8 mouse cellular contexts compared by ENCODE assay signal in the genomic region with DNA sequence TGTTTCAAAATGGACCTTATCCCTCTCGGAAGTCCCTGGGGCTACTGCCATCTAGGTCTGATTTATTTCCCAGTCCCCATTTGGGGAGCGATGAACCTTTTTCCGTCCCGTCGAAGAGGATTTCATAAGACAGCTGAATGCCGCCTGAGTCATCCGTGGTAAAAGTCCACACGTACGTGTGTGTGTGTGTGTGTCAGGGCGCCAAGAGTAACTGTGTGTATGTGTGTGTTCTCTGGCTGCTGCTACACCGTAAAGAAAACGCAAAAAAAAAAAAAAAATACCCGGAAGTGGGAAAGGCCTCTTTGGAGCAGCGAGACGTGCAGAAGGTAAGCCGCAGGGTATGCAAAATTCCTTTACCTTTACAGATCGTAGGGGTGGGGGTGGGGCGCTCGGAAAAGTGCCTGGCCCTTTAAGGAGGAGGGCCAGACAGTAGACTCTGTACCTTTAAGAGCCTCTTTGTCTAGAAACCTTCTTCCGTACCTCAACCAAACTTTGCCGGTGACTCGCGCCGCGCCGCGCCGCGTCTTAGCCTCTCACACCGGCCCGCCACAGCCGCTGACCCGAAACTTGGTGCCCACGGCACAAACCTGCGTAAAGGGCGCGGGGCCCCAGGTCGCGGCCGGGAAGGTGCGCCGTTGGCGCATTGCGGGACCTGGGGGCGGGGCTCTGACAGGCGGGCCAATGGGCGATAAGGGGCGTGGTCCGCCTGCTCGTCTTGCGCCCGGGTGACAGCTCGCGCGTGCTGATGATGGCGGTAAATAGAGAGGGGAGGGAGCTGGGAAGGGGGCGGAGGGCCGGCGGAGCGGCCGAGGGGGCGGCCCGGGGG. TPM values are rescaled to one million over a fixed set of nuclear protein-coding genes. Genes with fewer than 3 reads are reported as not detected.
DNase-seq lines count a peak whose midpoint lies in the region; ATAC-seq and TF ChIP-seq lines count a peak whose summit lies in the region.

No protein-coding gene starts in this region.

- peaks cover 26% of the 10 kb centered on the region for H3K36me3 ChIP-seq in heart, embryonic 12.5 days
- H3K36me3 ChIP-seq in kidney, postnatal 0 days (ENCODE audit: insufficient read depth, low read length): peaks cover 6% of the 10 kb centered on the region; the same call in 1 of the 2 replicates
- peaks cover 14% of the 10 kb centered on the region for H3K36me3 ChIP-seq in liver, embryonic 11.5 days (ENCODE audit: control insufficient read depth, insufficient read depth, low read length)
- peaks cover 11% of the 10 kb centered on the region for H3K36me3 ChIP-seq in stomach, embryonic 14.5 days (ENCODE audit: control insufficient read depth, insufficient read depth, low read length)

- H3K9me3 ChIP-seq in heart, embryonic 12.5 days (replicated peaks): no peaks in the 10 kb centered on the region
- no peaks in the 10 kb centered on the region for H3K9me3 ChIP-seq in kidney, postnatal 0 days (replicated peaks; ENCODE audit: low read length)
- H3K9me3 ChIP-seq in liver, embryonic 11.5 days (ENCODE audit: control insufficient read depth, low read length): no peaks in the 10 kb centered on the region
- H3K9me3 ChIP-seq in stomach, embryonic 14.5 days (ENCODE audit: control insufficient read depth, low read depth, low read length): no peaks in the 10 kb centered on the region

- TF ChIP-seq CTCF in kidney, postnatal 0 days (IDR thresholded peaks at IDR 0.05; ENCODE audit: low read depth): no peak

- H3K27ac ChIP-seq in heart, embryonic 12.5 days (ENCODE audit: poor library complexity, severe bottlenecking): peak overlapping the region; percentile 86
- H3K27ac ChIP-seq in kidney, postnatal 0 days: peak overlapping the region; percentile 93
- peak overlapping the region; percentile 87 for H3K27ac ChIP-seq in liver, embryonic 11.5 days (ENCODE audit: low read depth, low read length)
- H3K27ac ChIP-seq in stomach, embryonic 14.5 days (ENCODE audit: low read length): peak overlapping the region; percentile 91

- peak overlapping the region; percentile 75 for H3K4me3 ChIP-seq in heart, embryonic 12.5 days
- peak overlapping the region; percentile 80 for H3K4me3 ChIP-seq in kidney, postnatal 0 days (replicated peaks; ENCODE audit: low read depth, low read length)
- H3K4me3 ChIP-seq in liver, embryonic 11.5 days (ENCODE audit: low read depth, low read length): peak overlapping the region; percentile 63
- H3K4me3 ChIP-seq in stomach, embryonic 14.5 days (ENCODE audit: low read depth, low read length): peak overlapping the region; percentile 67

- WGBS in heart, embryonic 12.5 days: under 1% methylated on average over 63 of the region's 63 CpGs
- WGBS in kidney, postnatal 0 days: under 1% methylated on average over 63 of the region's 63 CpGs
- WGBS in liver, embryonic 11.5 days: under 1% methylated on average over 62 of the region's 63 CpGs
- under 1% methylated on average over 62 of the region's 63 CpGs for WGBS in stomach, embryonic 14.5 days

- H3K4me1 ChIP-seq in heart, embryonic 12.5 days (replicated peaks): peaks cover 30% of the 10 kb centered on the region
- H3K4me1 ChIP-seq in kidney, postnatal 0 days (replicated peaks; ENCODE audit: insufficient read depth, low read length): peaks cover 7% of the 10 kb centered on the region; the same call in 1 of the 2 replicates
- peaks cover 26% of the 10 kb centered on the region for H3K4me1 ChIP-seq in liver, embryonic 11.5 days (replicated peaks; ENCODE audit: control insufficient read depth, insufficient read depth, low read length)
- H3K4me1 ChIP-seq in stomach, embryonic 14.5 days (ENCODE audit: control insufficient read depth, insufficient read depth, low read length): peaks cover 23% of the 10 kb centered on the region

- H3K4me2 ChIP-seq in heart, embryonic 12.5 days: peak overlapping the region; percentile 99
- H3K4me2 ChIP-seq in kidney, postnatal 0 days (ENCODE audit: low read length): peak overlapping the region; percentile 98
- peak overlapping the region; percentile 100 for H3K4me2 ChIP-seq in liver, embryonic 11.5 days
- H3K4me2 ChIP-seq in stomach, embryonic 14.5 days (replicated peaks; ENCODE audit: low read depth, low read length): peak overlapping the region; percentile 98

- peak; percentile 90 for ATAC-seq in erythroblast, adult 5-6 weeks (replicated peaks; ENCODE audit: low FRiP score, poor library complexity, severe bottlenecking)
- peak; percentile 96 for ATAC-seq in heart, embryonic 12.5 days (ENCODE audit: insufficient number of reproducible peaks, low FRiP score)
- ATAC-seq in kidney, postnatal 0 days (replicated peaks; ENCODE audit: low FRiP score, low read depth): peak; percentile 94
- peak; percentile 89 for ATAC-seq in liver, embryonic 11.5 days (replicated peaks; ENCODE audit: low FRiP score)
- peak; percentile 94 for ATAC-seq in stomach, embryonic 14.5 days (ENCODE audit: insufficient number of reproducible peaks, insufficient read depth, low FRiP score, low read depth)

- no peaks in the 10 kb centered on the region for H3K27me3 ChIP-seq in heart, embryonic 12.5 days (replicated peaks)
- no peaks in the 10 kb centered on the region for H3K27me3 ChIP-seq in kidney, postnatal 0 days (ENCODE audit: insufficient read depth, low read length)
- H3K27me3 ChIP-seq in liver, embryonic 11.5 days (replicated peaks; ENCODE audit: control insufficient read depth, insufficient read depth, low read length): no peaks in the 10 kb centered on the region
- no peaks in the 10 kb centered on the region for H3K27me3 ChIP-seq in stomach, embryonic 14.5 days (ENCODE audit: control insufficient read depth, insufficient read depth, low read length)

- peak; percentile 96 for DNase-seq in B cell, adult 2 months
- DNase-seq in brain, adult 2 months (ENCODE audit: low read depth, low spot score): peak; percentile 96
- peak; percentile 98 for DNase-seq in kidney, postnatal 0 days (ENCODE audit: low spot score)
- peak; percentile 96 for DNase-seq in liver, embryonic 11.5 days (ENCODE audit: low spot score)
- DNase-seq in naive thymus-derived CD4-positive, alpha-beta T cell, adult 2 months (ENCODE audit: low read depth): peak; percentile 96

- H3K9ac ChIP-seq in heart, embryonic 12.5 days: peak overlapping the region; percentile 89
- H3K9ac ChIP-seq in kidney, postnatal 0 days (ENCODE audit: low read depth, low read length): peak overlapping the region; percentile 77
- H3K9ac ChIP-seq in liver, embryonic 11.5 days (ENCODE audit: low read depth, low read length): peak overlapping the region; percentile 81
- H3K9ac ChIP-seq in stomach, embryonic 14.5 days (replicated peaks; ENCODE audit: low read depth, low read length): peak overlapping the region; percentile 71

RNA-seq across cellular contexts. Expression of a gene that starts 1.4 kb away (rescaled TPM):
- 7.3 and 36.5 TPM in 2 replicates for total RNA-seq in erythroblast, adult 5-6 weeks (2015; ENCODE audit: low replicate concordance)
- total RNA-seq in erythroblast, adult 5-6 weeks (2017; ENCODE audit: low replicate concordance): 14.8 and 27.6 TPM in 2 replicates
- polyA plus RNA-seq in heart, embryonic 12.5 days (2016; fragmentation: Nextera tagmentation; extraction: Ambion mirVana): 3.5 and 4.8 TPM in 2 replicates
- polyA plus RNA-seq in kidney, postnatal 0 days (2015; fragmentation: Nextera tagmentation; extraction: Ambion mirVana): 2.9 and 4.1 TPM in 2 replicates
- 4.1 and 4.8 TPM in 2 replicates for polyA plus RNA-seq in liver, embryonic 11.5 days (2014; fragmentation: Nextera tagmentation; extraction: Ambion mirVana)
- polyA plus RNA-seq in stomach, embryonic 14.5 days (2014; fragmentation: Nextera tagmentation; extraction: Ambion mirVana): 4.9 and 6.3 TPM in 2 replicates

RNA-seq across cellular contexts. Expression of a gene that starts 17.7 kb away (rescaled TPM):
- total RNA-seq in erythroblast, adult 5-6 weeks (2015; ENCODE audit: low replicate concordance): 2.5 and 4.8 TPM in 2 replicates
- 6.3 and 16.2 TPM in 2 replicates for total RNA-seq in erythroblast, adult 5-6 weeks (2017; ENCODE audit: low replicate concordance)
- polyA plus RNA-seq in heart, embryonic 12.5 days (2016; fragmentation: Nextera tagmentation; extraction: Ambion mirVana): 1.3 and 2.7 TPM in 2 replicates
- 1.5 and 1.8 TPM in 2 replicates for polyA plus RNA-seq in kidney, postnatal 0 days (2015; fragmentation: Nextera tagmentation; extraction: Ambion mirVana)
- 1.5 and 2.5 TPM in 2 replicates for polyA plus RNA-seq in liver, embryonic 11.5 days (2014; fragmentation: Nextera tagmentation; extraction: Ambion mirVana)
- polyA plus RNA-seq in stomach, embryonic 14.5 days (2014; fragmentation: Nextera tagmentation; extraction: Ambion mirVana): 1.5 and 2.8 TPM in 2 replicates

RNA-seq across cellular contexts. Expression of a gene that starts 17.7 kb away (rescaled TPM):
- 10.4 and 19.9 TPM in 2 replicates for total RNA-seq in erythroblast, adult 5-6 weeks (2015; ENCODE audit: low replicate concordance)
- 48.5 and 68.2 TPM in 2 replicates for total RNA-seq in erythroblast, adult 5-6 weeks (2017; ENCODE audit: low replicate concordance)
- 27.8 and 30.0 TPM in 2 replicates for polyA plus RNA-seq in heart, embryonic 12.5 days (2016; fragmentation: Nextera tagmentation; extraction: Ambion mirVana)
- 37.6 and 37.9 TPM in 2 replicates for polyA plus RNA-seq in kidney, postnatal 0 days (2015; fragmentation: Nextera tagmentation; extraction: Ambion mirVana)
- polyA plus RNA-seq in liver, embryonic 11.5 days (2014; fragmentation: Nextera tagmentation; extraction: Ambion mirVana): 48.9 and 53.3 TPM in 2 replicates
- 47.1 and 49.4 TPM in 2 replicates for polyA plus RNA-seq in stomach, embryonic 14.5 days (2014; fragmentation: Nextera tagmentation; extraction: Ambion mirVana)

RNA-seq across cellular contexts. Expression of a gene that starts 17.8 kb away (rescaled TPM):
- 1.2 and 2.1 TPM in 2 replicates for total RNA-seq in erythroblast, adult 5-6 weeks (2015; ENCODE audit: low replicate concordance)
- 3.2 and 4.3 TPM in 2 replicates for total RNA-seq in erythroblast, adult 5-6 weeks (2017; ENCODE audit: low replicate concordance)
- polyA plus RNA-seq in heart, embryonic 12.5 days (2016; fragmentation: Nextera tagmentation; extraction: Ambion mirVana): 24.7 and 27.8 TPM in 2 replicates
- 14.7 and 15.7 TPM in 2 replicates for polyA plus RNA-seq in kidney, postnatal 0 days (2015; fragmentation: Nextera tagmentation; extraction: Ambion mirVana)
- 43.1 and 45.9 TPM in 2 replicates for polyA plus RNA-seq in liver, embryonic 11.5 days (2014; fragmentation: Nextera tagmentation; extraction: Ambion mirVana)
- 22.1 and 22.3 TPM in 2 replicates for polyA plus RNA-seq in stomach, embryonic 14.5 days (2014; fragmentation: Nextera tagmentation; extraction: Ambion mirVana)

RNA-seq across cellular contexts. Expression of a gene that starts 59.1 kb away (rescaled TPM):
- 24.2 and 44.9 TPM in 2 replicates for total RNA-seq in erythroblast, adult 5-6 weeks (2015; ENCODE audit: low replicate concordance)
- total RNA-seq in erythroblast, adult 5-6 weeks (2017; ENCODE audit: low replicate concordance): 9.1 and 10.8 TPM in 2 replicates
- 352 and 355 TPM in 2 replicates for polyA plus RNA-seq in heart, embryonic 12.5 days (2016; fragmentation: Nextera tagmentation; extraction: Ambion mirVana)
- 450 and 462 TPM in 2 replicates for polyA plus RNA-seq in kidney, postnatal 0 days (2015; fragmentation: Nextera tagmentation; extraction: Ambion mirVana)
- 442 and 486 TPM in 2 replicates for polyA plus RNA-seq in liver, embryonic 11.5 days (2014; fragmentation: Nextera tagmentation; extraction: Ambion mirVana)
- polyA plus RNA-seq in stomach, embryonic 14.5 days (2014; fragmentation: Nextera tagmentation; extraction: Ambion mirVana): 416 and 439 TPM in 2 replicates

Comparison
In these comparisons a context has a peak if more than half of its experiments do, and no peak if none do; other contexts are left out.
1. Peak in every context shown above with its lines: DNase-seq, ATAC-seq, H3K4me3 ChIP-seq and H3K27ac ChIP-seq.